Mouse (Mus musculus) cerebellum, adult 8-10 months (tissue): ENCODE data around the gene Ccdc167.

ENCODE experiments used
- DNase-seq: peaks from one replicate; pipeline ENCODE4 v3.0.0; 2022

Gene Ccdc167

GRCm38 (mm10) chr17:29716732-29717445 lies at the start of gene Ccdc167:
Gene Ccdc167, minus strand, starts transcription at chr17:29717044.
- peak; percentile 97 for DNase-seq

- DNase-seq = no peak
Observed at GRCm38 (mm10) chr17:29765380-29765779, 48.5 kb upstream of the Ccdc167 start.

GRCm38 (mm10) chr17:29762551-29762950 lies 45.7 kb upstream of the Ccdc167 start:
- peak; percentile 36 for DNase-seq

- DNase-seq = no peak
Observed at GRCm38 (mm10) chr17:29761938-29762337, 45.1 kb upstream of the Ccdc167 start.

GRCm38 (mm10) chr17:29760404-29761375 lies 43.8 kb upstream of the Ccdc167 start:
- DNase-seq = peak; percentile 87

GRCm38 (mm10) chr17:29759963-29760362 lies 43.1 kb upstream of the Ccdc167 start:
- DNase-seq = no peak

GRCm38 (mm10) chr17:29756381-29756780 lies 39.5 kb upstream of the Ccdc167 start:
- no peak for DNase-seq

- no peak for DNase-seq
Observed at GRCm38 (mm10) chr17:29754510-29754909, 37.7 kb upstream of the Ccdc167 start.

GRCm38 (mm10) chr17:29747466-29747865 lies 30.6 kb upstream of the Ccdc167 start:
- no peak for DNase-seq

GRCm38 (mm10) chr17:29737849-29738804 lies 21.3 kb upstream of the Ccdc167 start:
- no peak for DNase-seq

- no peak for DNase-seq
Observed at GRCm38 (mm10) chr17:29736448-29737014, 19.7 kb upstream of the Ccdc167 start.

- DNase-seq = no peak
Observed at GRCm38 (mm10) chr17:29732522-29732921, 15.7 kb upstream of the Ccdc167 start.

- DNase-seq = no peak
Observed at GRCm38 (mm10) chr17:29731953-29732325, 15.1 kb upstream of the Ccdc167 start.

GRCm38 (mm10) chr17:29731266-29731952 lies 14.6 kb upstream of the Ccdc167 start:
- DNase-seq = no peak

GRCm38 (mm10) chr17:29730510-29731265 lies 13.8 kb upstream of the Ccdc167 start:
- DNase-seq = peak; percentile 56

GRCm38 (mm10) chr17:29728082-29728481 lies 11.2 kb upstream of the Ccdc167 start:
- DNase-seq = no peak

- DNase-seq = no peak
Observed at GRCm38 (mm10) chr17:29725027-29725620, 8.3 kb upstream of the Ccdc167 start.

GRCm38 (mm10) chr17:29724610-29725009 lies 7.8 kb upstream of the Ccdc167 start:
- DNase-seq = no peak

- DNase-seq = no peak
Observed at GRCm38 (mm10) chr17:29720755-29721365, 4.0 kb upstream of the Ccdc167 start.
